Mouse (Mus musculus) forebrain, embryonic 12.5 days (tissue): ENCODE results near the gene Mroh7. TPM values are rescaled to one million over a fixed set of nuclear protein-coding genes. Genes with fewer than 3 reads are reported as not detected.

Experiments
- ATAC-seq: fragments of 200-750 bp; cut with Nextera tagmentation; 2 replicates; pipeline ENCODE4 v1.8.0; 2017; ENCODE audit warnings: moderate TSS enrichment; ENCODE audit not compliant: low FRiP score
- H3K27ac ChIP-seq: fragments of 300-500 bp; sonication (generic); 2 replicates; pipeline ENCODE4 v1.5.1; 2016; ENCODE audit warnings: mild to moderate bottlenecking
- H3K27me3 ChIP-seq: fragments of 300-500 bp; sonication (generic); 2 replicates; pipeline ENCODE4 v1.6.1; 2016; ENCODE audit warnings: mild to moderate bottlenecking
- H3K36me3 ChIP-seq: fragments of 300-500 bp; sonication (generic); replicated peaks from 2 replicates; pipeline ENCODE4 v1.6.1; 2016; ENCODE audit warnings: mild to moderate bottlenecking
- H3K4me1 ChIP-seq: fragments of 300-500 bp; sonication (generic); 2 replicates; pipeline ENCODE4 v1.6.1; 2016
- H3K4me2 ChIP-seq: fragments of 300-500 bp; sonication (generic); 2 replicates; pipeline ENCODE4 v1.6.1; 2016; ENCODE audit warnings: mild to moderate bottlenecking, moderate library complexity
- H3K4me3 ChIP-seq: fragments of 300-500 bp; sonication (generic); replicated peaks from 2 replicates; pipeline ENCODE4 v1.5.1; 2016; ENCODE audit warnings: mild to moderate bottlenecking
- H3K9ac ChIP-seq: fragments of 300-500 bp; sonication (generic); 2 replicates; pipeline ENCODE4 v1.6.1; 2016; ENCODE audit warnings: mild to moderate bottlenecking
- H3K9me3 ChIP-seq: fragments of 300-500 bp; sonication (generic); 2 replicates; pipeline ENCODE4 v1.6.1; 2016
- WGBS: fragments of 180-500 bp; shearing (Covaris S2); methylation state at CpG from one replicate; pipeline ENCODE4 v1.1.7; 2016; 5-methylcytosine and 5-hydroxymethylcytosine counted together
- polyA plus RNA-seq: library from polyadenylated mRNA; unstranded; fragments of >200 nt; fragmentation: Nextera tagmentation; extraction: Ambion mirVana; gene quantifications from 2 replicates; pipeline ENCODE4 v1.2.1, GENCODE M21; 2016

The Mroh7 gene
- polyA plus RNA-seq, 1 experiment from 2014 or later: 0.28 TPM

- peaks cover 10% of the 10 kb centered on the region; the same call in 1 of the 2 replicates for H3K27me3 ChIP-seq
- no peaks in the 10 kb centered on the region for H3K9me3 ChIP-seq
- no peaks in the 10 kb centered on the region for H3K36me3 ChIP-seq
- no peak for ATAC-seq
- 59% methylated on average over 3 of the region's 3 CpGs for WGBS
- H3K4me3 ChIP-seq: no peak overlapping the region
- no peak overlapping the region for H3K9ac ChIP-seq
- H3K4me1 ChIP-seq: no peaks in the 10 kb centered on the region
- no peak overlapping the region for H3K27ac ChIP-seq
- H3K4me2 ChIP-seq: no peak overlapping the region
These were observed 42.0 kb downstream of the Mroh7 start for GRCm38 (mm10) chr4:106688636-106689296.

GRCm38 (mm10) chr4:106680955-106681354 lies 49.8 kb downstream of the Mroh7 start:
- Histone ChIP-seq H3K4me3 (no peak overlapping the region), H3K27ac (no peak overlapping the region), H3K36me3 (peaks cover 10% of the 10 kb centered on the region), H3K4me2 (no peak overlapping the region), H3K9ac (no peak overlapping the region), H3K4me1 (peaks cover 10% of the 10 kb centered on the region), H3K9me3 (no peaks in the 10 kb centered on the region), H3K27me3 (no peaks in the 10 kb centered on the region)
- ATAC-seq: no peak
- 59% methylated on average over 2 of the region's 2 CpGs for WGBS

GRCm38 (mm10) chr4:106679152-106679551 lies 51.6 kb downstream of the Mroh7 start:
- Histone ChIP-seq H3K9ac (no peak overlapping the region), H3K9me3 (no peaks in the 10 kb centered on the region), H3K4me1 (peaks cover 10% of the 10 kb centered on the region), H3K4me2 (peak overlapping the region; percentile 74), H3K4me3 (peak overlapping the region; percentile 76), H3K36me3 (peaks cover 24% of the 10 kb centered on the region), H3K27me3 (no peaks in the 10 kb centered on the region), H3K27ac (no peak overlapping the region)
- no peak; the same call in 1 of the 2 replicates for ATAC-seq
- WGBS: 50% methylated on average over 3 of the region's 3 CpGs

DNA sequence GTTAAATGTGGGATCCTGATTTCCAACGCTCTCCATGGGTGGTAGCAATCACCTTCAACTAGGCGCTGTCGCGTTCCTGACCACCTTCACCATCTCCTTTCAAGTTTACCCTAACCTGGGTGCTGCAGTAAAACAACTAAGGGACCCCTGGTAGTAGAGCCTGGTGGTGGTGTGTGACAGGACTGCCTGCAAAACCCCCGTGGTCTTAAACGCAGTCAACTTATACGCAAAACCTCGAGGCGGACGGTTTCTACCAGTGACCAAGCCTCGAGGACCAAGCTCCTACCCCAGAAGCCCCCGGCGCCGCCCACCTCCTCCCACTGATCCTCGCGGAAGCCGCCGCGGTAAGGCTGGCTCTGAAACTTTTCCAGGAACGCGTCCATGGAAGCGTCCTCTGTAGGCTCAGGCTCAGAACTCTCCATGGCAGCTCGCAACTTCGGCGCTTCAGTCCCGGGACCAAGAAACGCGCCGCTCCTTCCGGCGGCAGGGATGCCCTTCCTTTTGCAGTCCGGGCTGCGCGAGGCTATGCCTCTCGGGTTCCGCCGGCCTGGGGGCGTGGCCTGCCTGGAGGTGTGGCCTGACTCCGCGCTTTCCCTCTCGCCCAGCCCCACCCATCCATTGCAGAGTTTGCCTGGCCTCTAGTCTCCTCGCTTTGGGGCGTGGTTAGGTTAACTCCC lies 52.1 kb downstream of the Mroh7 start, which contains the start of gene Ttc4:
Gene Ttc4 (minus strand): TSS at position 503 of the 677 bp plus-strand sequence.
- WGBS: under 1% methylated on average over 43 of the region's 43 CpGs
- Histone ChIP-seq H3K4me3 (peak within 1 kb of the TSS; percentile 76), H3K4me2 (peak within 1 kb of the TSS; percentile 74), H3K9ac (peak within 1 kb of the TSS; percentile 79), H3K4me1 (peaks cover 10% of the 10 kb centered on the region), H3K36me3 (peaks cover 28% of the 10 kb centered on the region), H3K27ac (no peak within 1 kb of the TSS), H3K9me3 (no peaks in the 10 kb centered on the region), H3K27me3 (no peaks in the 10 kb centered on the region)
- ATAC-seq: peak; percentile 97

- Histone ChIP-seq H3K9me3 (no peaks in the 10 kb centered on the region), H3K4me3 (no peak overlapping the region), H3K9ac (no peak overlapping the region), H3K4me1 (peaks cover 10% of the 10 kb centered on the region), H3K27ac (no peak overlapping the region), H3K36me3 (peaks cover 47% of the 10 kb centered on the region), H3K4me2 (no peak overlapping the region), H3K27me3 (no peaks in the 10 kb centered on the region)
- WGBS: 92% methylated on average over 5 of the region's 5 CpGs
- ATAC-seq: no peak
These were observed 54.0 kb downstream of the Mroh7 start for GRCm38 (mm10) chr4:106676749-106677148.

DNA sequence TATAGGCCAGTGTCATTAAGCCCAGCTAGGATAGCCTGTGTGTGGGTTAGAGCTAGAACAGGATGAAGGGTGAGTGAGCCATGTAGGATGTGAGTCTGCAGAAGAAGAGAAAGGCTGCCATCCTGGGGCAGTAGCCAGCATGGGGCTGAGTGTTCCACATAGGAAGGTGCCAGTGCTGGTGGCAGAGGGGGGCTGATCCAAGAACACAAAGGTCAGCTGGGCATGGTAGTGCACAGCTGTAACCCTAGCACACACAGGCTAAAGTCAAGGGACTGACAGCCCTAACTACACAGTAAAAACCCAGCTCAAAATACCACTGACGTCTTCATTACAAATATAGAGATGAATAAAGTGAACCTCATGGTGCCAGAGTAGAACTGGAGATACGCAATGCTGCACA lies 64.2 kb downstream of the Mroh7 start:
- no peaks in the 10 kb centered on the region for H3K9me3 ChIP-seq
- no peak overlapping the region for H3K4me3 ChIP-seq
- no peak overlapping the region for H3K27ac ChIP-seq
- no peaks in the 10 kb centered on the region for H3K4me1 ChIP-seq
- no peak for ATAC-seq
- H3K4me2 ChIP-seq: no peak overlapping the region
- no peaks in the 10 kb centered on the region for H3K27me3 ChIP-seq
- peaks cover 100% of the 10 kb centered on the region for H3K36me3 ChIP-seq
- WGBS: 93% methylated on average over 2 of the region's 2 CpGs
- no peak overlapping the region for H3K9ac ChIP-seq

- 92% methylated on average over 10 of the region's 10 CpGs for WGBS
- Histone ChIP-seq H3K4me1 (no peaks in the 10 kb centered on the region), H3K27ac (no peak overlapping the region), H3K4me2 (no peak overlapping the region), H3K36me3 (peaks cover 100% of the 10 kb centered on the region), H3K4me3 (no peak overlapping the region), H3K9ac (no peak overlapping the region), H3K9me3 (no peaks in the 10 kb centered on the region), H3K27me3 (no peaks in the 10 kb centered on the region)
- no peak for ATAC-seq
These were observed 65.1 kb downstream of the Mroh7 start for GRCm38 (mm10) chr4:106665673-106666072.

DNA sequence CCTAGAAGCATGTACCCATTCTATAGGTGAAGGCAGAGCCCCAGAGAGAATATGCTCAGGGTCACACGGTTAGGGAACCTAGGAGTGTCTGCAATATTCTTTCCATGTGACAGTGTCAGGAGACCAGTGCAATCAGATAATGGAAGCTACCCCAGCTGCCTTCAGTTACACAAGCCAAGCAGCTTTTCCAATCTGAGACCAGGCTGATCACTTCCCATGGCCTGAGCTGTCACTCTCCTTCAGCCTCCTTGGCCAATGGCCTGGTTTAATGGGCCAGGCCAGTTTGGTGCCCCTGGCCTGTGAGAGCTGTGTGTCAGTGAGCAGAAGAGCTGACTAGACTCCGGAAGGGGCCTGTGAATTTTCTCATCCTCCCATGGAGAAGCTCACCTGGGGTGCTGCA lies 65.5 kb downstream of the Mroh7 start:
- no peak overlapping the region for H3K4me3 ChIP-seq
- no peaks in the 10 kb centered on the region for H3K27me3 ChIP-seq
- WGBS: 98% methylated on average over 2 of the region's 2 CpGs
- H3K36me3 ChIP-seq: peaks cover 99% of the 10 kb centered on the region
- no peak for ATAC-seq
- no peaks in the 10 kb centered on the region for H3K4me1 ChIP-seq
- no peaks in the 10 kb centered on the region for H3K9me3 ChIP-seq
- H3K9ac ChIP-seq: no peak overlapping the region
- no peak overlapping the region for H3K27ac ChIP-seq
- H3K4me2 ChIP-seq: no peak overlapping the region

DNA sequence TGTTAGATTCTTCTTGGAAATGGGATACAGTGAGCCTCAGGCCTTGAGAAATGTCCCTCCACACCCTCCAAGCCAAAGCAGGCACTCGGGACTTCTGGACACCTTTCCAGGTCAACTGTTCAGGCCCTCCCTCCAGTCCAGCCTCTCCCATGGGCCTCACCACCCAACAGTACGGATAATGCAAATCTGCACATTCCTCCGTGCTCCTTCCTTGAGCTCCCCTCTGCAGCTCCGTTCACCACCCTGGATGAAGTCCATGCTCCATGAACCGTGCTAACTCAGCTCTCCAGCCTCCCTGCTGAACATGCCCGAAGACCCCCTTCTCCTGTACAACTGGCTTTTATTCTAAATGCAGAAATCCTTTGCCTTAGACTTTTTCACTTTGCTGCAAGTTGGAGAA lies 66.0 kb downstream of the Mroh7 start:
- Histone ChIP-seq H3K27me3 (no peaks in the 10 kb centered on the region), H3K4me3 (no peak overlapping the region), H3K27ac (no peak overlapping the region), H3K9ac (no peak overlapping the region), H3K4me2 (no peak overlapping the region), H3K4me1 (no peaks in the 10 kb centered on the region), H3K36me3 (peaks cover 99% of the 10 kb centered on the region), H3K9me3 (no peaks in the 10 kb centered on the region)
- 90% methylated on average over 6 of the region's 6 CpGs for WGBS
- no peak for ATAC-seq

DNA sequence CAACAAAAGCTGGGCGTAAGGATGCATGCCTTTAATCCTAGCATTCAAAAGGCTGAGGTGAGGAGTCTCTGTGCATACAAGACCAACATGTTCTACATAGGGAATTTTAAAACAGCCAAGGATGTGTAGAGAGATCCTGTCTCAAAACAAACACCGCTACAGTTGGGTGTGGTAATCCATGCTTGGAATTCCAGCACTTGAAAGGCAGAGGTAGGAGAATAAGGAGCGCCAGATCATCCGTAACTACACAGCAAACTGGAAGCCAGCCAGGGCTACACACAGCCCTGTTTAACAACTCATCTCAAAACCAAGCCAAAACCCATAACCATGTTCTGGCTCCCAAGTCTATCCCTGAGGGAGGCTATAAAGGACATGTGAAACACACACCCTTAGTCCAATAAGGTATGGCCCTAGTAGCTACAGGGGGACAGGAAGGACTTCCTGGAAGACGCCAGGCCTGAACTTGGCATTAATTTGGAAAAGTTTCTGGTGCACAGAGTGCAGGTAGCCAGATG lies 66.7 kb downstream of the Mroh7 start:
- 89% methylated on average over 5 of the region's 5 CpGs for WGBS

GRCm38 (mm10) chr4:106655681-106656080 lies 75.0 kb downstream of the Mroh7 start:
- Histone ChIP-seq H3K36me3 (peaks cover 53% of the 10 kb centered on the region), H3K4me1 (peaks cover 9% of the 10 kb centered on the region), H3K27ac (no peak overlapping the region), H3K9ac (no peak overlapping the region), H3K27me3 (no peaks in the 10 kb centered on the region), H3K9me3 (no peaks in the 10 kb centered on the region), H3K4me2 (no peak overlapping the region), H3K4me3 (no peak overlapping the region)
- ATAC-seq: no peak
- WGBS: 92% methylated on average over 10 of the region's 10 CpGs

More for the DNA sequence above, 66.7 kb downstream of the Mroh7 start:
- ATAC-seq: no peak
- no peaks in the 10 kb centered on the region for H3K9me3 ChIP-seq
- H3K4me2 ChIP-seq: no peak overlapping the region
- no peaks in the 10 kb centered on the region for H3K4me1 ChIP-seq
- no peak overlapping the region for H3K4me3 ChIP-seq
- no peak overlapping the region for H3K9ac ChIP-seq
- H3K27ac ChIP-seq: no peak overlapping the region
- H3K27me3 ChIP-seq: no peaks in the 10 kb centered on the region
- peaks cover 99% of the 10 kb centered on the region for H3K36me3 ChIP-seq

DNA sequence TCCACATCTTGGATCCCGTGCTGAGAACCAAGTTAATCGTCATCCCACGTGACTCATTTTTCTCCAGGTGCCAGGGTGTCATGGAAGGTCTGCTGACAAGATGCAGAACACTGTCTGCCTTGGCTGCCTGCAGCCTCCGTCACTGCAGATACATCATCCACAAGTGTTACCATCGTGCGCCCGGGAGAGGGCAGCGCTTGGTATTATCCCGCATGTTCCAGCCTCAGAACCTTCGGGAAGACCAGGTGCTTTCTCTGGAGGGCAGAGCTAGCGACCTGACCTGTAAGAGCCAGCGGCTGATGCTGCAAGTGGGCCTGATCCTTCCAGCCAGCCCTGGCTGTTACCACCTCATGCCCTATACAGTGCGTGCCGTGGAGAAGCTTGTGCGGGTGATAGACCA lies 77.7 kb downstream of the Mroh7 start:
- no peak overlapping the region for H3K9ac ChIP-seq
- no peak overlapping the region for H3K4me2 ChIP-seq
- H3K27ac ChIP-seq: no peak overlapping the region
- H3K9me3 ChIP-seq: no peaks in the 10 kb centered on the region
- H3K27me3 ChIP-seq: peaks cover 16% of the 10 kb centered on the region; the same call in 1 of the 2 replicates
- 97% methylated on average over 15 of the region's 15 CpGs for WGBS
- H3K36me3 ChIP-seq: peaks cover 34% of the 10 kb centered on the region
- ATAC-seq: no peak
- peaks cover 9% of the 10 kb centered on the region for H3K4me1 ChIP-seq
- no peak overlapping the region for H3K4me3 ChIP-seq
